Mouse (Mus musculus) B cell, adult (primary cell): ENCODE measurements around the gene Ccdc74a. TPM values are rescaled to one million over a fixed set of nuclear protein-coding genes. Genes with fewer than 3 reads are reported as not detected.

Experiments used
- total RNA-seq: library from RNA; stranded (reverse); gene quantifications from 4 replicates; pipeline ENCODE4 v1.2.4, GENCODE M21; 2023; ENCODE audit not compliant: inconsistent age

The Ccdc74a gene
- total RNA-seq: not detected in 4 replicates

GRCm38 (mm10) chr16:17646310-17647114 lies at the start of gene Ccdc74a:
Gene Ccdc74a (plus strand): TSS chr16:17646470.

GRCm38 (mm10) chr16:17619198-17620105 lies 26.8 kb upstream of the Ccdc74a start, which contains the start of gene Smpd4:
Gene Smpd4 (plus strand): TSS chr16:17619354.

Other genes starting within 250 kb of the Ccdc74a start
- gene Snap29, start 240.5 kb upstream of the Ccdc74a start, total RNA-seq: 64.1 to 68.6 TPM (median 65.6 TPM) in 4 replicates
- 137 to 142 TPM (median 141 TPM) in 4 replicates for gene Pi4ka, start 240.2 kb upstream of the Ccdc74a start, total RNA-seq
- 46.9 to 54.3 TPM (median 51.0 TPM) in 4 replicates for gene Crkl, start 194.5 kb upstream of the Ccdc74a start, total RNA-seq
- gene Aifm3, start 156.9 kb upstream of the Ccdc74a start, total RNA-seq: not detected in 4 replicates
- 50.6 to 71.7 TPM (median 61.7 TPM) in 4 replicates for gene Lztr1, start 137.8 kb upstream of the Ccdc74a start, total RNA-seq
- gene Thap7, start 115.3 kb upstream of the Ccdc74a start, total RNA-seq: 28.4 to 40.7 TPM (median 36.0 TPM) in 4 replicates
- not detected in 4 replicates for gene Lrrc74b, start 85.2 kb upstream of the Ccdc74a start, total RNA-seq
- not detected in 4 replicates for gene P2rx6, start 84.6 kb upstream of the Ccdc74a start, total RNA-seq
- gene Slc7a4, start 63.3 kb upstream of the Ccdc74a start, total RNA-seq: not detected in 4 replicates
- 48.5 to 64.1 TPM (median 53.1 TPM) in 4 replicates for gene Smpd4, start 27.1 kb upstream of the Ccdc74a start, total RNA-seq
- gene Med15, start 86.4 kb downstream of the Ccdc74a start, total RNA-seq: 126 to 138 TPM (median 127 TPM) in 4 replicates
- gene Klhl22, start 113.1 kb downstream of the Ccdc74a start, total RNA-seq: 10.9 to 21.7 TPM (median 12.8 TPM) in 4 replicates
- gene Scarf2, start 150.8 kb downstream of the Ccdc74a start, total RNA-seq: 0.24 to 0.26 TPM (median 0.24 TPM) in 3 of 4 replicates, not detected in the other
- gene B830017H08Rik, start 186.7 kb downstream of the Ccdc74a start, total RNA-seq: not detected in 4 replicates
- 13.5 to 20.7 TPM (median 15.1 TPM) in 4 replicates for gene Car15, start 191.9 kb downstream of the Ccdc74a start, total RNA-seq
- gene Gm20518, start 245.2 kb downstream of the Ccdc74a start, total RNA-seq: 2.6 to 3.5 TPM (median 2.9 TPM) in 4 replicates
- not detected in 4 replicates for gene Tssk1, start 247.8 kb downstream of the Ccdc74a start, total RNA-seq